Mouse (Mus musculus): ENCODE measurements at regions not wholly inside any gene's neighbourhood (a gene's known extent, or its start where the extent isn't known, plus 50 kb on each side); places are given as distances from the start of the nearest gene placed in this dataset.

DNA sequence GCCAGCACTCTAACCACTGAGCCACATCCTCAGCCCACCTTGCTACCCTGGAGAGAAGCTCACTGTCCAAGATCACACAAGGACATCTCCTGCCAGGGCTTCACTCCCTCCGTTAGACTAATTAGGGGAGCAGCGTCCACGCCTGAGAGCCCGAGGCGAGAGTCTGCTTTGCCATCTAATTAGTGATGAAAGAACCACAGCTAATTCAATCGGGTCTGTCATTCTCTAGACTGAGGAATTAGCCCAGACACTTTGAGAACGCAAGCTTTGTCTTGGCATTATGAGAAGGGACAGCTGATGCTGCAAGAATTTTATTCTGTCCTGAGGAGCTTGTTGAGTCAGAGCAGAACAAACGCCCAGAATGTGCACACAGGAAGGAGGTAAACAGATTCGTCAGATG, 200.5 kb upstream of the Zc3h12c start:
- TF ChIP-seq POLR2A (IDR thresholded peaks at IDR 0.05; ENCODE audit: insufficient read length, low read depth) (no peak), TCF3 (IDR thresholded peaks at IDR 0.05; ENCODE audit: insufficient read length, low read depth) (no peak), POLR2AphosphoS2 (IDR thresholded peaks at IDR 0.05; ENCODE audit: insufficient read length, low read depth) (no peak), MYOG (IDR thresholded peaks at IDR 0.05; ENCODE audit: control insufficient read depth in 1 of 3, insufficient read depth in 1 of 3, insufficient read length in 2 of 3, low read depth in 2 of 3) (no peak), TCF12 (IDR thresholded peaks at IDR 0.05; ENCODE audit: insufficient read depth, poor library complexity, severe bottlenecking) (no peak), E2F4 (IDR thresholded peaks at IDR 0.05; ENCODE audit: insufficient read depth) (no peak), USF1 (IDR thresholded peaks at IDR 0.05; ENCODE audit: low read depth) (no peak)
